Mouse (Mus musculus): ENCODE results near the gene Ddx56. TPM values are rescaled to one million over a fixed set of nuclear protein-coding genes. Genes with fewer than 3 reads are reported as not detected.

Gene Ddx56
- 10 to 100 TPM; 22.5 to 23.8 TPM for total RNA-seq (2021)

DNA sequence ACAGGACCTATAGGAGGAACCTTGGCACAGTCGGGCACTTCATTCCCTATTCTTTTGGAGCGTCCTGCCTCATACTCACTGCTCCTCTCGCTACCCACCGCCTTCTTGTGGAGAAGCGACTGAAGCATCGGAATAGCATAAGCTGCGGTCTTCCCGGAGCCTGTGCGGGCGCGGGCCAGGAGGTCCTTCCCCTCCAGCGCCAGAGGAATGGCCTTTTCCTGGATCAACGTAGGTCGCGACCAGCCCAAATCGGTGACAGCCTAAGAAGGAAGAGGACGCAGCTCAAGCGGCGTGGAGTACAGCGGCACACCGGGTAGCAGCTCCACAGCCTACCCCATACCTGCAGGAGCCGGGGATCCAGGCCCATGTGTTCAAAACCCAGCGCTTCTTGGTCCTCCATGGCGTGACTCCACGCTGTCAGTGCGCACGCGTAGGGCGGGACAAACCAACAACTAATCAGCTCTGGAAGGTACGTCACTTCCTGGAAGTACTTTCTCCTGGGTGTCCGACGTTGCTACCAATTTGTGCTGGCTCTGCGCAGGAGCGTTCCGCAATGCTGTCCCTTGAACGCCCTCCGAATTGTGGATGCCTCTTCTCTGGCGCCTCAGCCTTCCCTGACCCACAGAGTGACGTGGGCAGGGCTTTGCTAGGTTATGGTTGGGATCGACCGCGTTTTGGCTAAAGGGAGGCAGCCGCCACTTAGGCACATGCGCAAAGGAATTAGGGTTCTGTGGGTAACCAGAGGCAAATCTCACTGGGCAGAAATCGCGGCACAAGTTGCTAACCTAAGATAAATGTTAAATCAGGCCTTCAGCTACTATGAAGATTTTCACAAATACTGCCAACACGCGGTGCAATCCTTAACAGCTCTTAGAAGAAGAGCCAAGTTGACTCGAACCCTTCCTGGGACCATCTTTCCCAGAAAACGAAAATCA is at the start of gene Ddx56:
TSS of gene Ddx56 (minus strand) at position 453 of the 935 bp plus-strand sequence.
- intact Hi-C loops (cut with DNase I): loop anchor here (2.0 kb wide), 1 partner anchor 67 kb away; the partner anchor contains the start of genes A730071L15Rik and Nudcd3
- DNase-seq (ENCODE audit: low spot score): peak; percentile 84

DNA sequence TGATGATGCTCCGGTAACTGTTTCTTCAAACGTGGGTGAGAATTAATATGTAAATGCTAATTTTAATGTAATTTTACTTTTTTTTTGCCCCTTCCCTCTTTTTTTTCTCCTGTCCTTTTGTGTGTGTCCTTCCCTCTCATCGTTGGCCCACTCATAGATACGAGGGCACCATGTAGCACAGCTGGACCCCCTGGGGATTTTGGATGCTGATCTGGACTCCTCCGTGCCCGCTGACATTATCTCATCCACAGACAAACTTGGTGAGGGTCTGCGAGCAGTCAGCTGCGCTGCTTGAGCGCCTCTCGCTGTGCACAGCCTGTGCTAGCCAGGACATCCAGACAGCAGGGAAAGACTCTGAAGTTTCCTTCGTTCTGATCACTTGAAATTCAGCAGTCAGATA is 49.2 kb upstream of the Ddx56 start:
- no peak for DNase-seq (ENCODE audit: low spot score)
- intact Hi-C loops (cut with DNase I): no loop called here

DNA sequence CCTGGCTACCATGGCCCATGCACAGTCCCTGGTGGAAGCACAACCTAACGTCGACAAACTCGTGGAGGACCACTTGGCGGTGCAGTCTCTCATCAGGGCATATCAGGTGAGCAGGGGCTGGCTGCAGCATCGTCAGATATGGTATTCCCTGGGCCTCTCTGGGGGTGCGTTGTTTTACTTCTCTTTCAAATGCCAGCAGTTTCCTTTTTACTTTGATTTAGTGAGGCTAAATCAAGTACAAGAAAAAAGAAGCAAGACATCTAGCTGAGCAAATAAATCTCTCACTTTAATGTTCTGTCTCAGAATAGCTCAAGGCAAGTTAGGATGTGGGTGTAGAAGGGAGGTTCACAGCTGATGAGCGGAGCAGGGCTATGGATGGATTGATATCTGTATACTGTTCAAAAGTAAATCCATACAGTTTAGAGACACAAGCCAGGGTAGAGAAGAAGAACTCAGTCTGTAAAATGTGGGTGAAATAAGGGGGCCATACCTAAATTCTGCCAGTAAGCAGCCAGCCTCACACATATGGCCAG is 46.4 kb upstream of the Ddx56 start:
- DNase-seq (ENCODE audit: low spot score): no peak
- intact Hi-C loops (cut with DNase I): no loop called here

DNA sequence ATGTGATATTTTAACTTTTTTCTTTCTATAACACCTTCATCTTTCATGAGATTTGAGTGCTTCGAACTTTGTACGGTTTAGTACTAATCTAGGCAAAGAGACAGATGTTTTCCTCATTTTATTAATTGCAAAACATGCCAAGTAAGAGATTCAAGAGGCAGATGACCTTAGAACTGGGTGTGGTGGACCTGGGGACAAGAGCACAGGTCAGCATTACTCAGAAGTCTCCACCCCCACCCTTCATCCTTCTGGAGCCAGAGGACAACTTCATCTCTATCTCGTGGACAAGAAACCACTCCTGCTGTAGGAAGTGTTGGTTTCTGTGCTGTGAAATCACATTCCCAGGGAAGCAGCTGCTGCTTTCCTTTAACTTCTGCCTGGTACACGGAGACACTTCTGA is 40.6 kb upstream of the Ddx56 start:
- intact Hi-C loops (cut with DNase I): no loop called here
- DNase-seq (ENCODE audit: low spot score): no peak

DNA sequence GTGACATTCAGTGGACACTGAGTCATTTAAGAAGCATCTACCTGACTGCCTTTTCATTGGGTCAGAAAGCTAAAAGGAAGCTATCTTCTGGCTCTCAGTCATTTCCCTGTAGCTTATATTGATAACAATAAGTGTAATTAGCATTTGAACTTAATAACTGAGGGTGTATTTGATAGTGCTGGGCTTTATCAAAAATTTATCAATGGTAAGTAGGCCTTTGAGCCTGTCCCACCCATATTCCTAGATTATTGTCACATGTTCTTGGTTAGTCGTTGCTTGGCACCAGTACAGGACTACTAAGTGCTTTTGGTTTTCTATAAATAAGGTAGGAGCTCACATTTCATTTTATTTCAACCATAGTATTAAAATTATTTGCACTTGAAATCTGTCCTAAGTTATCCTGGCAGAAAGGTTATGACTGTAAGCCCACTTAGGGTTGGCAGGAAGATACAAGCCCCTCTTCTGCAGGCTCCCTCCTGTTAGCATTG is 38.4 kb upstream of the Ddx56 start:
- intact Hi-C loops (cut with DNase I): no loop called here
- no peak for DNase-seq (ENCODE audit: low spot score)

DNA sequence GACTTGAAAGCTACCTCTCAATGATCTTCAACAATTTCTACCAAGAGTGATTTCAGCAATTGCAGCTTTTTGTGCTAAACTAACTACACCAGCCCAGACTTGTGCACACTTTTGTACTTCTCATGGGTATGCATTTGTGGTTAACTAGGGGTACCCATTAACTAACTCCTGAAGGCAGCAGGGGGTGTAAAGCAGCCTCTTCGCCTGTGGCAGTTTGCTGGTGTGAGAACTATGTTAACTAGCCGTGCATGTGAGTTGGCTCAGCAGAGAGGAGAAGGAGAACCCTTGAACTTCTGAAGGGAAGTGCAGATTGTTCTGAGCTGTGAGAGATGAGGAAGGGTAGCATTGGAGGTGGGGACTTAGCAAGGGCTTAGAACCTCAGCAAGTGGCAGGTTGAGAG is 35.2 kb upstream of the Ddx56 start:
- no peak for DNase-seq (ENCODE audit: low spot score)
- intact Hi-C loops (cut with DNase I): no loop called here

DNA sequence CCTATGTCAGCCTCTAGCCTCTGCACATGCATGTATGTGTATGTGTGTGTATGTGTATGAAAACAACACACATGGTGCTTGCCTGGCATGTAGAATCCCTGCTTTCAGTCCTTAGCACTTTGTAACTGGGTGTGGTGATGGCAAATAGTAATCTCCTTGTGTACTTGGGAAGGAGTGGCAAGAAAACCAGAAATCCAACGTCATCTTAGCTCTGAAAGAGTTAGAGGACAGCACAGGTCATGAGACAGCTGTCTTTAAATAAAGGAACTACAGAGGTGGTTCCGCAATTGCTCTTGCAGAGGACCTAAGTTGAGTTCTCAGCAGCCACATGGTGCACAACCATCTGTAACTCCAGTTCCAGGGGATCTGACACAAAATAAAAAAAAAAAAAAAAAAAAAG is 31.9 kb upstream of the Ddx56 start:
- intact Hi-C loops (cut with DNase I): no loop called here
- DNase-seq (ENCODE audit: low spot score): no peak

DNA sequence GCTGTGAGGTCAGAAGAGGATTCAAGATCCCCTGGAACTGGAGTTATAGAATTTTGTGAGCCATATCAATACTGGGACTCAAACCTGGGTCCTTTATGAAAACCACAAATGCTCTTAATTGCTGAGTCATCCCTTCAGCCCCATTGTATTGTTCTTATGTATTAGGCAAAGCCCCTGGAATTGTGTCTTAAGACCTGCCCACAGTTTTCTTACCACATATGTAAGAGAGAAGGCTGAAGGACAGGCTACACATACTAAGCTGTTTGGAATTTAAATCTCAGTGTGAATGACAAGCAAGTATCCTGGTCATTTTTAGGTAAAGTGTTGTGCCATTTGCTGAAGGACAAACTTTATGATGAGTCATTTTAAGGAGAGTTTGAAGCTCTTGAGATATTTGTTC is 28.5 kb upstream of the Ddx56 start:
- intact Hi-C loops (cut with DNase I): no loop called here
- DNase-seq (ENCODE audit: low spot score): no peak

DNA sequence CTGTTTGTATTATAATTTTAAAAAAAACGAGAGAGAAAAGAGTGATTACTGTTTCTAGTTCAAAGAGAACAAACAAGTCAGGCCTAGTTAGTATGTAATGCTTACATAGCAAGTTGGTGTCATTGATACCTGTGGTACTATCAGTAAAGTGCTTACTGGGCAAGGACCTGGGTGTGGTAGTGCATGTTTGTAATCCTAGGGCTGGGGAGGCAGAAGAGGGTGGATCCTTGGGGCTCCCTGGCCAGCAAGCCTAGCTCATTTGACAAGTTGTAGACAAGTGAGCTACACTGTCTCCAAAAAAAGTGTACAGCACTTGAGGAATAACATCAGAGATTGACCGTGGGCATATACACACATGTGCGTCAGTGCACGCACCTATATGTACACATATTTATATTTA is 27.1 kb upstream of the Ddx56 start:
- intact Hi-C loops (cut with DNase I): no loop called here
- DNase-seq (ENCODE audit: low spot score): no peak

DNA sequence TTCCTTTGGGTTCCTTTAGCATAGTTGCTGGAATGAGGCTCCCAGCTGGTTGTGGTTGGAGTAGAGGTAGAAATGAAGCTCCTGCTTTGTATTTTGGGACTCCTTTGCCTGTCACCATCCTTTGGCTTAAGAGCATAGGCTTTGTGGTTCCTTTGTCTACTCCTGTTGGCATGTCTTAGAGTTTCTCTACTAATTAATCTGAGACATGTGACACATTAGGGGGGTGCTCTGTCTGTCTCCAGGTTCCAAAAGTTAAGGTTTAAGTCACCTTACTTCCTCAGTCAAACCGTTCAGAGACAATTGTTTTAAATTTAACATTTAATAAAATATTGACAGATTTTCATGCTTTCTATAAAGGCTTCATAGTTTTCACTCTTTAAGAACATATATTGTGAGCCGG is 26.0 kb upstream of the Ddx56 start:
- no peak for DNase-seq (ENCODE audit: low spot score)
- intact Hi-C loops (cut with DNase I): no loop called here

DNA sequence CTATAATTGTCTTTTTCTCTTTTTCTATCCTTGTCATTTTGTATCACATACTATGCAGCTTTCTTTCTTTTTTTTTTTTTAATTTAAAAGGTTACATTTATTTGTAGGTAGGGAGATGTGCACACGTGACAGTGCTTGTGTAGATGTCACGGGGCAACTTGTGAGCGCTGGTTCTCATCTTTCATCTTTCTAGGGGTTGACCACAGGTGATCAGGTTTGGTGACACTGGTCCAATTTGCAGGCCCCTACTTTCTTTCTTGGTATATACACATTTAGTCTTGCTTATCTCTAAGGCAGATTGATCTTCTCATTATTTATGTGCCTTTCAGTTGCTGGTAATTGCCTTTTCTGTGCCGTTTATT is 25.4 kb upstream of the Ddx56 start:
- intact Hi-C loops (cut with DNase I): no loop called here

DNA sequence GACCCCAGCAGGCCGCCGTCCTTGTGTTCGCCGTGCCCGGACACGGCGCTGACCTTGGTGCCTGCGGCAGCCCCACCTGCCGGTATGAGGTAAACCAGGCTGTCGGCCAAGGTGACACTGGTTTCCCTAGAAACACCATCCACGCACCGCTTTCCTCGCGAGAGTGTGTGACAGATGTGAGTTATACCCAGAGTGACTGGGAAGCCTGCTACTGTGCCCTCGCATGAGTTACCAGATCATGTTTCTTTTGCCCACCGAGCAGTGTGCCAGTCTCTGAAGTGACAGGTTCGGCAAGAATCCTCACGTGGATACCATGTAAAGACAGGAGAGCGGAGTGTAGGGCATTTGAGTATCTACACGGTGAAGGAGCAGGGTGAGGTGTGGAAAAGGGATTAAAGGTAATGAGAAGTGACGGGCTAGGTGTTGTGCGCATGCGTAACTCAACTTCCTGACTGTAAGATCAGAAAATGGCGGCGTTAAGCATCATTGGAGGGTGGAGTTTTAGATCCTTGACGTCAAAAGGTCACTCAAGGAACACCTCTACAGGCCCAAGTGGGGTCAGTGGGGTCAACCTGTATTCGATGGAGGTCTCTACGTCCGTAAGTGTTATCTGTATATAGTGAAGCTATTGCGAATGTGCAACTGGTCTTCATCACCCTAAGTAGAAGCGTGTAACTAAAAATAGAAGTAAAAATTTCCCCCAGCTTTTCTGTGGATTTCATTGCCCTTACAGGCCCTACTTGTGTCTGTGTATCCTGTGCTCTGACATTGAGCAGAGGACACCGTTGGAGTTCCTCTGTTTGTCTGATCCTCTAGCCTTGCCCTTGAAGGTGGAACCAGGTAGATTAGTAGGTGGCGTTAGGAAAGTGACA is 24.8 kb upstream of the Ddx56 start:
- intact Hi-C loops (cut with DNase I): no loop called here
- peak; percentile 43 for DNase-seq (ENCODE audit: low spot score)

More for the DNA sequence above, 25.4 kb upstream of the Ddx56 start:
- no peak for DNase-seq (ENCODE audit: low spot score)

DNA sequence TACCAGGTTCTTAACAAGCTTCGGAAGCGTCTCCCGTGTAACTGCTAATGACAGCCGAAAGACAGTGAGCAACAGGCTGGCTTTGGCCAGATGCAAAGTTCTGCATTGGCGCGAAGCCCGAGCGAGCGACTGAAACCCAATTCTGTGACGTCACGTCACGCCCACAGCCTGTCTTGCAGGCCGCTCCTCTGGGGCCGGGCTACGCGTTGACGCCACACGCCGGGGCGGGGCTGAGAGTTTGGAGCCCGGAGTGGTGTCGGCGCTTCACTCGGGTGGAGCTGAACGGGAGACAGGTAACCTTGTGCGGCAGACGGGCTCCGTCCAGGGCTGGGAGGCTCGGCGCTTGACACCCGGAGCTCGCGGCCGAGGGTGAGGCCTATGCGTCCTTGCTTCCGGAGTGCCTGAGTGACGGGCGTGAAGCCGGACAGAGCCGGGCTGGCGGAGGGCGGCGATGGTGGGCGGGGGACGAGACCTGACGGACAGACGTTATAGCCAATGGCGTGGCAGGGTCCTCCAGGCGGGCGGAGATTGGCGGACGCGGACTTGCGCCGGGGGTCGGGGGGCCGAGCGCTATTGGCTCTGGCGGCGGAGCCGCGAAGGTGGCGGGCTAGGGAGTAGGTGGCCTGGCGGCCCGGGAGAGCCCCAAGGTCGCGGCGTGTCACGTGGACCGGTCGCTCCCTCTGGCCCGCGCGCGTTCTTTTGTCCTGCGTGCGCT is 24.0 kb upstream of the Ddx56 start, which contains the start of gene Ogdh:
TSS of gene Ogdh (plus strand) at position 233 of the 715 bp plus-strand sequence.
- intact Hi-C loops (cut with DNase I): no loop called here
- peak; percentile 97 for DNase-seq (ENCODE audit: low spot score)

DNA sequence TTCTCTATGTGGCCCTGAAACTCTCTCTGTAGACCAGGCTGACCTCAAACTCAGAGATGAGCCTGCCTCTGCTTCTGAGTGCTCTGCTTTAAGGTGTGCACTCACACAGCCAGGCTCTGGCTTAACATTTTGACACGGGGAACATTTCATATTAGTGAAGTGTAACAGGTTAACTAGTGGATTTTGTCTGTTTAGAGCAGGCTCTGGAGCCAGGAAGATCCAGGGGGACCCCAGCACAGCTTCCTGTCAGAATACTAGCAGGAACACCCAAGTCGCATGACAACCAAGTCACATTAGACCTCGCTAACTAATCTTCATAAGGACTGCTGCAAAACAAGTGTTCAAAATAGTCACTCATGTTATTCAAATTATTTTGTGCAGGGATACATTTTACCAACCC is 23.3 kb upstream of the Ddx56 start:
- DNase-seq (ENCODE audit: low spot score): no peak
- intact Hi-C loops (cut with DNase I): no loop called here

DNA sequence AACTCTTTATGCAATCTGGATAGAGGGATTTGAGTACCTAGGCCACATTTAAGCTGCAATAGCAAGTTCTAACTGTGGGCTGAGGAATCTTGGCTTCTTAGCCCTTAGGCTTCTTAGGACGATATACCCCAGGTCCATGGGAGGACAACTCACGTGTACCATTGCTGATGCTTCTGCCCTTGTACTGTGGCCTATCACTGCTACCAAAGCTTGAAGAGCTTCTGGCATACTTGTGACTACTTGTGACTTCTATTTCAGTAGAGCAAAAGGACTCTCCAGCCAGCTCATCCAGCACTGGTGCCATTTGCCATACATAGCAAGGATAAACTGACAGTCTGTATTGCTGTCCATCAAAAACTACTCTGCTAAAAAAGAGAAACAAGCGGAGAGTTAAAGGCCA is 22.6 kb upstream of the Ddx56 start:
- intact Hi-C loops (cut with DNase I): no loop called here
- no peak for DNase-seq (ENCODE audit: low spot score)

DNA sequence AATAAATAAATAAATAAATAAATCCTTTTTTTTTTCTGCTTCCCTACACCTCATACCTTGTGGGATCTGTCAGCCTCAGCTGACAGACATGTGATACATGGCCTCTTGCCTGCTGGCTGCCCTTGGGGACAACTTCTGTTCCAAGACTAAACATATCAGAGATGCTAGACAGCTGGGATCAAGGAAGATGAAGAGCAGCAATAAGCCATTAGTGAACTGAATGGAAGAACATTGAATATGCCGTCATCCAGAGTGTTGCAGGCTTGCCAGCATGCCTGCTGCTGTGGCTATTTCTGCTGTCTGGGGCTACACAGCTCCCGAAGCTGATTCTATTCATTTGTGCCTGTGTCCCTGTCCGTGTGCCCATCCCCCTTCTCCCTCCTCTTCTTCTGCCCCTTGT is 15.4 kb upstream of the Ddx56 start:
- intact Hi-C loops (cut with DNase I): no loop called here
- no peak for DNase-seq (ENCODE audit: low spot score)

DNA sequence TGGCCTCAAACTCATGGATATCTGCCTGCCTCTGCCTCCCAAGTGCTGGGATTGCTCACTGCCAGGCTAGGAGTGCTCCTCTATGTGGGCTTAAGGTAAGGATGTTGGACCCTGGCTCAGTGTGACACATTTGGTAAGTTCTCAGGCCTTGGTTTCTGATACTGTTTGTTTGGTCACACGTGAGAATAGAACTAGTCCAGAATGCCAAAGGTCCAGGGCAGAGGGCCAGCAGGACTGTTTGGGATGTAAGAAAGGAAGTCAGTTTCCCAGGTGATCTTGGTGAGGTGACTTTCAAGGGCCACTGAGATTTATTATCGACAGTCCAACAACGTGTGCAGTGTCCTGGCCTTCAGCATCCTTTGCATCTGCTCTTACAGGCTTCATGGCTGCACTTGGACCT is 8.9 kb upstream of the Ddx56 start:
- no peak for DNase-seq (ENCODE audit: low spot score)
- intact Hi-C loops (cut with DNase I): no loop called here

DNA sequence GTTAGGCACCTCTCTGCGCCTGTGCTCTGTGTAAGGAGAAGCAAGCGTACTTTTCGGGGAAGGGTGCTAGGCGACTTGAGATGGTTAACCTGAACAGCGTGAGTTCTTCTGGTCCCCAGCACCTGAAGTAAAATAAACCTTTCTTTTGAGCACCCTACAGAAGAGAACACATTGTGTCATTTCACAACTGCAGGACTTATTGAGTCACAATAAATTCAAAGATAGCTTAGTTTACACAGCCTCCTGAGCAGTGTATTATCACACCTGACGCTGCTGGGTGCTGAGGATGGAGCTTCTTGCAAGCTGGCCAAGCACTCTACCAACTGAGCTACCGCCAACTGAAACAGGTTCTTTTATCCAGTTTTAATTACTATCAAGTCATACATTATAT is 7.5 kb upstream of the Ddx56 start:
- DNase-seq (ENCODE audit: low spot score): no peak
- intact Hi-C loops (cut with DNase I): no loop called here

DNA sequence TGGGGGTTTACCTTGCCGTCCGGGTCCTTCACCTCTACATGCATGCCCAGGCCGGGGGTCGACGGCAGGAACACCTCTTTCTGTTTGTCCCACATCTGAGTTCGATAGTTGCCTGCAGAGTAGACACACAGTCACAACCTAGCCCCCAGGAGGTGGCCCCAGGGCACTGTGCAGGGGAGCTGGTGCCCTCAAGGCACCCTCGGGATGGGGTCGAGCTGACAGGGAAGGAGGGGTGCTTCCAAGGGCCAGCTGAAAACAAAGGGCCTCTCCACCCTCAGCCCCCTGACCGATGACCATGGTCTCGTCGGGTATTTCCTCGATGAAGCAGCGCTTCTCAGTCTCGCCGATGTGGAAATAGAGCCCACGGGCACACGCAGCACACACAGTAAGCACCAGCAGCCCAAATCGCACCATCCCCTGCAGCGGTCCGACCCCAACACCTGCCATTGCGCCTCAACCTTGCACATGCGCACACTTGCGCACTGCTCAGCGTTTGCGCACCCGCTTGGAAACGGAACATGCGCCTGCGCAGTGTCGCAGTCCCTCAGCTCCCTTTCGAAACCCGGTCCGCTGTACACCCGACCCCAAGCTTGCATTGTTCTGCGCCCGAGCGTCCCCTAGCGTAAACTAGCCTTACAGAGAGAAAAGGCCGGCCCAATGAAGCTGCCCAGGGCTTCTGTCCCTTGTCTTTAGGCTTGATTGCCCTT is 7.0 kb upstream of the Ddx56 start, which contains the start of gene Tmed4:
TSS of gene Tmed4 (minus strand) at position 484 of the 707 bp plus-strand sequence.
- intact Hi-C loops (cut with DNase I): no loop called here
- DNase-seq (ENCODE audit: low spot score): peak; percentile 95
